Mouse (Mus musculus): ENCODE data around the gene Slamf9. TPM values are rescaled to one million over a fixed set of nuclear protein-coding genes. Genes with fewer than 3 reads are reported as not detected.

The Slamf9 gene
- polyA plus RNA-seq, 1 experiment, result 90.6 TPM

GRCm38 (mm10) chr1:172509235-172509634 lies 34.1 kb downstream of the Slamf9 start:
- Histone ChIP-seq H3K27ac (ENCODE audit: insufficient read depth, low read depth, low read length) (no peak overlapping the region), H3K4me3 (ENCODE audit: insufficient read depth, low read length) (no peak overlapping the region), H3K4me1 (ENCODE audit: control insufficient read depth, insufficient read depth, low read length) (peaks cover 15% of the 10 kb centered on the region)
- no peak for TF ChIP-seq POLR2A (IDR thresholded peaks at IDR 0.05; ENCODE audit: borderline replicate concordance, low read depth, low read length)
- TF ChIP-seq CTCF (IDR thresholded peaks at IDR 0.05; ENCODE audit: low read depth, low read length), result no peak

GRCm38 (mm10) chr1:172509983-172510382 lies 34.8 kb downstream of the Slamf9 start:
- H3K4me1 ChIP-seq (ENCODE audit: control insufficient read depth, insufficient read depth, low read length), result peaks cover 21% of the 10 kb centered on the region
- no peak overlapping the region for H3K27ac ChIP-seq (ENCODE audit: insufficient read depth, low read depth, low read length)
- H3K4me3 ChIP-seq (ENCODE audit: insufficient read depth, low read length), result no peak overlapping the region
- TF ChIP-seq CTCF (IDR thresholded peaks at IDR 0.05; ENCODE audit: low read depth, low read length) (no peak), POLR2A (IDR thresholded peaks at IDR 0.05; ENCODE audit: borderline replicate concordance, low read depth, low read length) (no peak)

GRCm38 (mm10) chr1:172510421-172510972 lies 35.3 kb downstream of the Slamf9 start:
- TF ChIP-seq CTCF (IDR thresholded peaks at IDR 0.05; ENCODE audit: low read depth, low read length), result no peak
- no peak for TF ChIP-seq POLR2A (IDR thresholded peaks at IDR 0.05; ENCODE audit: borderline replicate concordance, low read depth, low read length)
- Histone ChIP-seq H3K4me1 (ENCODE audit: control insufficient read depth, insufficient read depth, low read length) (peaks cover 27% of the 10 kb centered on the region), H3K27ac (ENCODE audit: insufficient read depth, low read depth, low read length) (no peak overlapping the region), H3K4me3 (ENCODE audit: insufficient read depth, low read length) (no peak overlapping the region)

GRCm38 (mm10) chr1:172512962-172513361 lies 37.8 kb downstream of the Slamf9 start:
- peak overlapping the region; percentile 83 for H3K27ac ChIP-seq (ENCODE audit: insufficient read depth, low read depth, low read length)
- H3K4me1 ChIP-seq (ENCODE audit: control insufficient read depth, insufficient read depth, low read length), result peaks cover 30% of the 10 kb centered on the region
- TF ChIP-seq CTCF (IDR thresholded peaks at IDR 0.05; ENCODE audit: low read depth, low read length), result no peak
- TF ChIP-seq POLR2A (IDR thresholded peaks at IDR 0.05; ENCODE audit: borderline replicate concordance, low read depth, low read length), result no peak
- peak overlapping the region; percentile 44 for H3K4me3 ChIP-seq (ENCODE audit: insufficient read depth, low read length)

- peak overlapping the region; percentile 44 for H3K4me3 ChIP-seq (ENCODE audit: insufficient read depth, low read length)
- TF ChIP-seq CTCF (IDR thresholded peaks at IDR 0.05; ENCODE audit: low read depth, low read length) (no peak), POLR2A (IDR thresholded peaks at IDR 0.05; ENCODE audit: borderline replicate concordance, low read depth, low read length) (no peak)
- peak overlapping the region; percentile 83 for H3K27ac ChIP-seq (ENCODE audit: insufficient read depth, low read depth, low read length)
- peaks cover 30% of the 10 kb centered on the region for H3K4me1 ChIP-seq (ENCODE audit: control insufficient read depth, insufficient read depth, low read length)
These were observed 38.5 kb downstream of the Slamf9 start for GRCm38 (mm10) chr1:172513525-172514212.

- peaks cover 30% of the 10 kb centered on the region for H3K4me1 ChIP-seq (ENCODE audit: control insufficient read depth, insufficient read depth, low read length)
- TF ChIP-seq POLR2A (IDR thresholded peaks at IDR 0.05; ENCODE audit: borderline replicate concordance, low read depth, low read length) (no peak), CTCF (IDR thresholded peaks at IDR 0.05; ENCODE audit: low read depth, low read length) (no peak)
- peak overlapping the region; percentile 44; the same call in 1 of the 2 replicates for H3K4me3 ChIP-seq (ENCODE audit: insufficient read depth, low read length)
- H3K27ac ChIP-seq (ENCODE audit: insufficient read depth, low read depth, low read length), result peak overlapping the region; percentile 83
These were observed 39.0 kb downstream of the Slamf9 start for GRCm38 (mm10) chr1:172514213-172514529.

GRCm38 (mm10) chr1:172514551-172515268 lies 39.6 kb downstream of the Slamf9 start:
- H3K27ac ChIP-seq (ENCODE audit: insufficient read depth, low read depth, low read length), result peak overlapping the region; percentile 83
- TF ChIP-seq POLR2A (IDR thresholded peaks at IDR 0.05; ENCODE audit: borderline replicate concordance, low read depth, low read length) (no peak), CTCF (IDR thresholded peaks at IDR 0.05; ENCODE audit: low read depth, low read length) (no peak)
- H3K4me1 ChIP-seq (ENCODE audit: control insufficient read depth, insufficient read depth, low read length), result peaks cover 30% of the 10 kb centered on the region
- H3K4me3 ChIP-seq (ENCODE audit: insufficient read depth, low read length), result peak overlapping the region; percentile 44; the same call in 1 of the 2 replicates

GRCm38 (mm10) chr1:172515396-172515795 lies 40.2 kb downstream of the Slamf9 start:
- Histone ChIP-seq H3K4me3 (ENCODE audit: insufficient read depth, low read length) (no peak overlapping the region), H3K27ac (ENCODE audit: insufficient read depth, low read depth, low read length) (peak overlapping the region; percentile 83), H3K4me1 (ENCODE audit: control insufficient read depth, insufficient read depth, low read length) (peaks cover 30% of the 10 kb centered on the region)
- TF ChIP-seq POLR2A (IDR thresholded peaks at IDR 0.05; ENCODE audit: borderline replicate concordance, low read depth, low read length) (no peak), CTCF (IDR thresholded peaks at IDR 0.05; ENCODE audit: low read depth, low read length) (no peak)

GRCm38 (mm10) chr1:172518013-172518412 lies 42.9 kb downstream of the Slamf9 start:
- Histone ChIP-seq H3K4me3 (ENCODE audit: insufficient read depth, low read length) (no peak overlapping the region), H3K27ac (ENCODE audit: insufficient read depth, low read depth, low read length) (no peak overlapping the region), H3K4me1 (ENCODE audit: control insufficient read depth, insufficient read depth, low read length) (peaks cover 32% of the 10 kb centered on the region)
- TF ChIP-seq POLR2A (IDR thresholded peaks at IDR 0.05; ENCODE audit: borderline replicate concordance, low read depth, low read length), result no peak
- TF ChIP-seq CTCF (IDR thresholded peaks at IDR 0.05; ENCODE audit: low read depth, low read length), result peak; percentile 63; the same call in 1 of the 2 replicates

- Histone ChIP-seq H3K4me3 (ENCODE audit: insufficient read depth, low read length) (no peak overlapping the region), H3K27ac (ENCODE audit: insufficient read depth, low read depth, low read length) (no peak overlapping the region), H3K4me1 (ENCODE audit: control insufficient read depth, insufficient read depth, low read length) (peaks cover 22% of the 10 kb centered on the region)
- no peak for TF ChIP-seq POLR2A (IDR thresholded peaks at IDR 0.05; ENCODE audit: borderline replicate concordance, low read depth, low read length)
- TF ChIP-seq CTCF (IDR thresholded peaks at IDR 0.05; ENCODE audit: low read depth, low read length), result no peak
These were observed 44.5 kb downstream of the Slamf9 start for GRCm38 (mm10) chr1:172519644-172520043.
